Mouse (Mus musculus): Measurements from ENCODE around the gene Rnf212.

DNA sequence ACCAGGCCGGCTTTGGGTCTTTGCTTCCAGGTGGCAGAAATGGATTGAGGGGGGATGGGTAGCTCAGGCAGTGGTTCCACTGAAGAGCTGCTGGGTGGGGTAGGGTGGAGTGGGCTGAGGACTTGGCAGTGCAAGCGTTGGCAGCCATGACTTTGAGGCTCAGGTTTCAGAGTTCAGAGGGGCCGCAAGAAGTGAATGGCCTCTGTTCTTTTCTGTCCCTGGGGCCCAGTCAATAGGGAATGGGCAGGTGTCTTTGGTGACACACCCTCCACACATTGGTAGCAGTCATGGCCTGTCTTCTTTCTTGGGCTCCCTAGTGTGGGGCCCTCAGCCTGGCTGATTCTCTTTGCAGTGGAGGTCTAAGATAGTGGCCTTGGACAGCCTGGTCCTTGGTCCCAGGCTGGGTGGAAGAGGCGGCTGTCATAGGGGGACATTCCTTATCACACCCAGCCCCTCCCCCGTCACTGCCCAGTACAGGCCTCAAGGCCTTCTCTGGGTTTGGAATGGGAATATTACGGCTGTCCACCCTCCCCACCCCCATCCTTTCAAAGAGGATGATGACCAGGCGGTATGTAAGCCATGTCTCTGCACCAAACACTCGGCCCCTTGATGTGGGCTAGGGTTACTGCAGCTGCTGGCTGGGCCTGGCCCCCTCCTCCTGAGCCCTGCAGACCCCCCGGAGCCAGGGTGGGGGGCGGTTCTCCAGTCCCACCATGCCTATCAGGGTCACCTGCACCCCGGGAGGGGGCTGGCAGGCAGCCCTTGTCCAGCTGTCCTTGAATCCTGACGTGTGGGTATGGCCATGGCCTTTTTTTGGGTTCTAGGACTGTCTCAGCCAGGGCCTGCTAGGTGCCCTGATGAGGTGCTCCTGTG, 70.8 kb downstream of the Rnf212 start:
- TF ChIP-seq CTCF (IDR thresholded peaks at IDR 0.05; ENCODE audit: low read depth, low read length) = no peak
- no peak for TF ChIP-seq POLR2A (IDR thresholded peaks at IDR 0.05; ENCODE audit: insufficient read depth, low read length)

All from ES-Bruce4 (cell line).